Mouse (Mus musculus): Measurements from ENCODE around the gene Sypl2. TPM values are rescaled to one million over a fixed set of nuclear protein-coding genes. Genes with fewer than 3 reads are reported as not detected.
A peak's percentile ranks its signal among the peaks of the same experiment; 100 is the strongest.

Sypl2 gene
- polyA plus RNA-seq, 1 experiment: not detected

- H3K4me3 ChIP-seq (ENCODE audit: low read depth, low read length): no peak overlapping the region
- no peaks in the 10 kb centered on the region for H3K36me3 ChIP-seq (ENCODE audit: control insufficient read depth, insufficient read depth, low read length, poor library complexity, severe bottlenecking)
- no peaks in the 10 kb centered on the region for H3K9me3 ChIP-seq (replicated peaks; ENCODE audit: control insufficient read depth, insufficient read depth, low read length, poor library complexity, severe bottlenecking)
- H3K9ac ChIP-seq (ENCODE audit: low read depth, poor library complexity, severe bottlenecking): no peak overlapping the region
- TF ChIP-seq POLR2A (IDR thresholded peaks at IDR 0.05; ENCODE audit: insufficient read depth, low read length) (no peak), EP300 (IDR thresholded peaks at IDR 0.05; ENCODE audit: insufficient read depth, low read depth, low read length) (no peak), CTCF (IDR thresholded peaks at IDR 0.05; ENCODE audit: low read depth, low read length) (no peak)
- no peak overlapping the region for H3K27ac ChIP-seq (ENCODE audit: insufficient read depth, low read length)
- H3K4me1 ChIP-seq (ENCODE audit: control insufficient read depth, insufficient read depth, low read length): no peaks in the 10 kb centered on the region
- H3K27me3 ChIP-seq (ENCODE audit: control insufficient read depth, insufficient read depth, low read length, poor library complexity, severe bottlenecking): no peaks in the 10 kb centered on the region
Observed at GRCm38 (mm10) chr3:108174672-108175531, 51.5 kb downstream of the Sypl2 start.

- no peak for TF ChIP-seq CTCF (IDR thresholded peaks at IDR 0.05; ENCODE audit: low read depth, low read length)
- no peak for TF ChIP-seq POLR2A (IDR thresholded peaks at IDR 0.05; ENCODE audit: insufficient read depth, low read length)
- TF ChIP-seq EP300 (IDR thresholded peaks at IDR 0.05; ENCODE audit: insufficient read depth, low read depth, low read length): no peak
- H3K4me1 ChIP-seq (ENCODE audit: control insufficient read depth, insufficient read depth, low read length): no peaks in the 10 kb centered on the region
- no peak overlapping the region for H3K4me3 ChIP-seq (ENCODE audit: low read depth, low read length)
- H3K27me3 ChIP-seq (ENCODE audit: control insufficient read depth, insufficient read depth, low read length, poor library complexity, severe bottlenecking): no peaks in the 10 kb centered on the region
- no peaks in the 10 kb centered on the region for H3K36me3 ChIP-seq (ENCODE audit: control insufficient read depth, insufficient read depth, low read length, poor library complexity, severe bottlenecking)
- no peak overlapping the region for H3K9ac ChIP-seq (ENCODE audit: low read depth, poor library complexity, severe bottlenecking)
- H3K9me3 ChIP-seq (replicated peaks; ENCODE audit: control insufficient read depth, insufficient read depth, low read length, poor library complexity, severe bottlenecking): no peaks in the 10 kb centered on the region
- H3K27ac ChIP-seq (ENCODE audit: insufficient read depth, low read length): no peak overlapping the region
Observed at GRCm38 (mm10) chr3:108169199-108169598, 57.2 kb downstream of the Sypl2 start.

GRCm38 (mm10) chr3:108167499-108167898 lies 58.9 kb downstream of the Sypl2 start:
- TF ChIP-seq EP300 (IDR thresholded peaks at IDR 0.05; ENCODE audit: insufficient read depth, low read depth, low read length) (no peak), CTCF (IDR thresholded peaks at IDR 0.05; ENCODE audit: low read depth, low read length) (no peak), POLR2A (IDR thresholded peaks at IDR 0.05; ENCODE audit: insufficient read depth, low read length) (no peak)
- Histone ChIP-seq H3K27me3 (ENCODE audit: control insufficient read depth, insufficient read depth, low read length, poor library complexity, severe bottlenecking) (no peaks in the 10 kb centered on the region), H3K4me1 (ENCODE audit: control insufficient read depth, insufficient read depth, low read length) (no peaks in the 10 kb centered on the region), H3K9ac (ENCODE audit: low read depth, poor library complexity, severe bottlenecking) (no peak overlapping the region), H3K9me3 (replicated peaks; ENCODE audit: control insufficient read depth, insufficient read depth, low read length, poor library complexity, severe bottlenecking) (no peaks in the 10 kb centered on the region), H3K4me3 (ENCODE audit: low read depth, low read length) (no peak overlapping the region), H3K36me3 (ENCODE audit: control insufficient read depth, insufficient read depth, low read length, poor library complexity, severe bottlenecking) (no peaks in the 10 kb centered on the region), H3K27ac (ENCODE audit: insufficient read depth, low read length) (no peak overlapping the region)

GRCm38 (mm10) chr3:108166486-108167211 lies 59.8 kb downstream of the Sypl2 start:
- no peaks in the 10 kb centered on the region for H3K9me3 ChIP-seq (replicated peaks; ENCODE audit: control insufficient read depth, insufficient read depth, low read length, poor library complexity, severe bottlenecking)
- no peaks in the 10 kb centered on the region for H3K36me3 ChIP-seq (ENCODE audit: control insufficient read depth, insufficient read depth, low read length, poor library complexity, severe bottlenecking)
- H3K4me1 ChIP-seq (ENCODE audit: control insufficient read depth, insufficient read depth, low read length): no peaks in the 10 kb centered on the region
- H3K4me3 ChIP-seq (ENCODE audit: low read depth, low read length): no peak overlapping the region
- H3K9ac ChIP-seq (ENCODE audit: low read depth, poor library complexity, severe bottlenecking): no peak overlapping the region
- no peaks in the 10 kb centered on the region for H3K27me3 ChIP-seq (ENCODE audit: control insufficient read depth, insufficient read depth, low read length, poor library complexity, severe bottlenecking)
- TF ChIP-seq CTCF (IDR thresholded peaks at IDR 0.05; ENCODE audit: low read depth, low read length): peak; percentile 27
- no peak for TF ChIP-seq POLR2A (IDR thresholded peaks at IDR 0.05; ENCODE audit: insufficient read depth, low read length)
- no peak for TF ChIP-seq EP300 (IDR thresholded peaks at IDR 0.05; ENCODE audit: insufficient read depth, low read depth, low read length)
- no peak overlapping the region for H3K27ac ChIP-seq (ENCODE audit: insufficient read depth, low read length)

GRCm38 (mm10) chr3:108165532-108166315 lies 60.7 kb downstream of the Sypl2 start:
- TF ChIP-seq CTCF (IDR thresholded peaks at IDR 0.05; ENCODE audit: low read depth, low read length) (no peak), POLR2A (IDR thresholded peaks at IDR 0.05; ENCODE audit: insufficient read depth, low read length) (no peak), EP300 (IDR thresholded peaks at IDR 0.05; ENCODE audit: insufficient read depth, low read depth, low read length) (no peak)
- H3K27ac ChIP-seq (ENCODE audit: insufficient read depth, low read length): no peak overlapping the region
- H3K9me3 ChIP-seq (replicated peaks; ENCODE audit: control insufficient read depth, insufficient read depth, low read length, poor library complexity, severe bottlenecking): no peaks in the 10 kb centered on the region
- H3K4me3 ChIP-seq (ENCODE audit: low read depth, low read length): no peak overlapping the region
- H3K9ac ChIP-seq (ENCODE audit: low read depth, poor library complexity, severe bottlenecking): no peak overlapping the region
- H3K27me3 ChIP-seq (ENCODE audit: control insufficient read depth, insufficient read depth, low read length, poor library complexity, severe bottlenecking): no peaks in the 10 kb centered on the region
- no peaks in the 10 kb centered on the region for H3K4me1 ChIP-seq (ENCODE audit: control insufficient read depth, insufficient read depth, low read length)
- H3K36me3 ChIP-seq (ENCODE audit: control insufficient read depth, insufficient read depth, low read length, poor library complexity, severe bottlenecking): no peaks in the 10 kb centered on the region
